Mouse (Mus musculus) CD4-positive naive resting alpha-beta T cell, adult 76 days (primary cell): ENCODE data around the gene Nr1h4. TPM values are rescaled to one million over a fixed set of nuclear protein-coding genes. Genes with fewer than 3 reads are reported as not detected.

Source experiments
- total RNA-seq: library from RNA; stranded (reverse); gene quantifications from one replicate; pipeline ENCODE4 v1.2.4, GENCODE M21; 2023

Gene Nr1h4
- total RNA-seq, result not detected

DNA sequence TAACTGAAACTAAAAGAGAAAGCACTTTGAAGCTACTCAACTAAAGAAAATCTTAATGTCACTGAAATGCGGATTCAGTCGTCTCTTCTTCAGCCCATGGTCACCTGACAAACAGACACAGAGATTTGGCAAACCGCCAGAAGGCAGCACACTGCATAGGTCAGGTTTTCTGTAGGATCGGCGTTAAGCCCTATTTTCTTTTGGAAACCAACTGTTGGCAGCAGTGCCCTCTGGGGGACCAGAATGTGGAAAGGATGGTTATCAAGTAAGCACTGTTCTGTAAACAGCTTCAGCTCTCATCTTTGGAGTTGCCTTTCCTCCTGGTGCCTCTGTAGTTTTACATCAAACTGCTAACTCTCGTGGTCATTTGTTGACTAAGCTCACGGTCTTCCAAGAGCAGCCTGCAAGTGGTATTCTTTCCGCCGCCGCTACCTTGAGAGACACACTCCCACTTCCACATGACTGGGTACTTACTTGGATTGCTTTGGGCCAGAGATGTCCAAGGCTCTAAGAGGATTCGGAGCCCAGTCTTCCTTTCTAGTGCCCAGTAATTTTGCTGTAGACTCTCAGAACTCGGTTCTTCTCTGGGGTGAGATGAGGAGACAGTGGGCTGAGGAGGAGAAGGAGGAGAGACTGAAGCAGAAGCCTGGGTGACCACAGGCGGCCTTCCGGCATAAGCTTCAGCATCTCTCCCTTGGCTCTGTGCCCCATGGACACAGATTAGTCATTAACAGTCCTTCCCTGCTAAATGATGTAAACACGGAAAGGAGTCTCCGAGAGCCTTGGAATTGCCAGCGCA is at the start of gene Nr1h4:
Gene Nr1h4, minus strand, starts transcription at position 657 of the 799 bp plus-strand sequence.

DNA sequence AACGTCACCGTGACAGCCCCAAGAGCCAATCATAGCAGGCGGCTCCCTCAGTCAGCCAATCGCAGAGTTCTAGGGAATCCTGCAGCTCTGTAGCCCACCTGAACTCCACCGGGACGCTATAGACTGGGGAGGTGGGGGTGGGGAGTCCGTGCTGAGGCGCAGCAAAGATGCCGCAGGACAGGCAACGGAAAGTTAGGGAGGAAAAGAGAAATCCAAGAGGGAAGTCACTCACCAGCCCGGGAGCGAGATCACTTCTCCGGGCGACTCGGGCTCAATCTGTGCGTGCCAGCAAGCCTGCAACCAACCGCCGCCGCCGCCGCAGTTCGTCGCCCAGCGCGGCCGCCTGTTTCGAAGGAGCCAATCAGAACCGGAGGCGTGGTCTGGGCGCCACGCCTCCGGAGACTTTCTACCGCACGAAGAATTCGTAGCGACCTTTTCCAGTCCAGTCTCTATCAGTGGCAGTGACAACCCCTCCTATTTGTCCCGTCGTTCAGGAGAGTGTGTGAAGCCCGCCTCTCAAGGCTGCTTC is 89.7 kb downstream of the Nr1h4 start, which contains the start of gene Gas2l3:
Gene Gas2l3, minus strand, starts transcription at position 345 of the 529 bp plus-strand sequence.

Other genes starting within 250 kb of the Nr1h4 start
- gene Ano4, start 188.8 kb downstream of the Nr1h4 start, total RNA-seq, result not detected
- 0.38 TPM for gene Gas2l3, start 89.6 kb downstream of the Nr1h4 start, total RNA-seq
- gene Slc17a8, start 87.7 kb upstream of the Nr1h4 start, total RNA-seq, result not detected
- 41.3 TPM for gene Scyl2, start 152.7 kb upstream of the Nr1h4 start, total RNA-seq
- 17.4 TPM for gene Actr6, start 198.7 kb upstream of the Nr1h4 start, total RNA-seq
- 61.6 TPM for gene Uhrf1bp1l, start 211.4 kb upstream of the Nr1h4 start, total RNA-seq